Mouse (Mus musculus) lung, adult 2 months (tissue): ENCODE results near the gene Prkcsh.

Source experiments
- CTCF ChIP-seq: fragments of 200-500 bp; IDR thresholded peaks from 2 replicates; pipeline ENCODE4 v1.5.1; 2011; ENCODE audit warnings: mild to moderate bottlenecking, low read length, control low read depth; ENCODE audit not compliant: insufficient read depth
- POLR2A ChIP-seq: fragments of 200-500 bp; IDR thresholded peaks from 2 replicates; pipeline ENCODE4 v1.6.1; 2011; ENCODE audit warnings: low read depth, mild to moderate bottlenecking, control low read depth, low read length, borderline replicate concordance; ENCODE audit errors: extremely low read depth

- TF ChIP-seq CTCF (no peak), POLR2A (no peak)
Observed at GRCm38 (mm10) chr9:22061339-22061738, 58.7 kb downstream of the Prkcsh start.
